Mouse (Mus musculus) erythroblast, embryonic 14.5 days (primary cell): ENCODE data around the gene 1700028K03Rik.

Source experiments
- GATA1 ChIP-seq: IDR thresholded peaks from 2 replicates; pipeline ENCODE4 v1.6.1; 2012; ENCODE audit warnings: low read length, inconsistent platforms, mixed read lengths
- TAL1 ChIP-seq: IDR thresholded peaks from 3 replicates; pipeline ENCODE4 v1.6.1; 2012; ENCODE audit warnings: low read length, inconsistent platforms, mixed read lengths

DNA sequence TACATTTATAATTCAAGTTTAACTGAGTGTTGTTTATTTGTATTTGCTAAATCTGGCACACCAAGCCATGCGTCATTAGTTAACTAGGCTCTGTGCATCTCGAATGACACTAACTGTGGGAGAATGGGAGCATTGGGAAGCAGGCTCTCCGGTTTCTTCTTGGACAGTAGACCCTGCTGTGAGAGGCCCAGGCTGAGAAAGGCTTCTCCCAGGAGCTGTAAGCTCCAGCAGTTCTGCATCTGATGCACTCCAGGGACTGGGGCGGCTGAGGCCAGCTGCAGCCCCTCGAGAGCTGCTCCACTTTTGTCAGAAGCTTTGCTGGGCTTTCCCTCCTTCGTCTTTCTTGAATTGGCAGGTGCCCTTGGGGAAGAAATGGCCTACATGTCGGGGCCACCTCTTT, 7.2 kb downstream of the 1700028K03Rik start:
- TF ChIP-seq GATA1 (no peak), TAL1 (no peak)
